ENCODE assay signal across 14 mouse cellular contexts in genomic region chr11:115462243-115462891, GRCm38 (mm10). TPM values are rescaled to one million over a fixed set of nuclear protein-coding genes. Genes with fewer than 3 reads are reported as not detected.
DNase-seq lines count a peak whose midpoint lies in the region; ATAC-seq lines count a peak whose summit lies in the region.
"Had no signal": no experiment of that assay in that cellular context is flagged by ENCODE, and none has a peak within 500 bp of the region (broad histone marks: within the 10 kb centered on the region; RNA-seq: fewer than 3 reads in every experiment).

TSS of gene Slc16a5 (plus strand) at chr11:115462474.

- no peak within 1 kb of the TSS for H3K27ac ChIP-seq in neural tube, embryonic 15.5 days (replicated peaks)
- no peak within 1 kb of the TSS for H3K27ac ChIP-seq in forebrain, embryonic 15.5 days (replicated peaks)
- H3K27ac ChIP-seq: heart, embryonic 13.5 days; layer of hippocampus, adult 2 months; liver, embryonic 13.5 days had no signal

- 0 out of 2 replicates have a peak, but pooled peaks cover 1% of the 10 kb centered on the region for H3K4me1 ChIP-seq in neural tube, embryonic 15.5 days
- no peaks in the 10 kb centered on the region for H3K4me1 ChIP-seq in forebrain, embryonic 15.5 days

- no peaks in the 10 kb centered on the region for H3K27me3 ChIP-seq in neural tube, embryonic 15.5 days (replicated peaks)
- no peaks in the 10 kb centered on the region for H3K27me3 ChIP-seq in forebrain, embryonic 15.5 days

- DNase-seq in cerebellum, postnatal 10 days, result peak; percentile 49 to 55
- no peak for DNase-seq in cerebellum, adult 18-20 months
- DNase-seq in neural tube, embryonic 10.5 days (ENCODE audit: extremely low spot score, low spot score), result no peak
- peak; percentile 39 for DNase-seq in lung, postnatal 36 days
- DNase-seq in left cerebral cortex, postnatal 10 days (ENCODE audit: extremely low spot score in 1 of 2, low spot score in 2 of 2), result no peak
- DNase-seq in frontal cortex, postnatal 36 days (ENCODE audit: low spot score in 2 of 2), result no peak
- DNase-seq: embryo, embryonic 11 days; liver, embryonic 13.5 days; right cerebral cortex, adult 18-20 months had no signal

- H3K9ac ChIP-seq in neural tube, embryonic 15.5 days (replicated peaks), result 0 out of 2 replicates have a peak within 1 kb of the TSS, but pooled peaks have one; percentile 7
- H3K9ac ChIP-seq in forebrain, embryonic 15.5 days (replicated peaks), result no peak within 1 kb of the TSS
- H3K9ac ChIP-seq: liver, embryonic 13.5 days had no signal

- no peak within 1 kb of the TSS for H3K4me2 ChIP-seq in neural tube, embryonic 15.5 days
- H3K4me2 ChIP-seq in forebrain, embryonic 15.5 days (replicated peaks), result no peak within 1 kb of the TSS
- H3K4me2 ChIP-seq: heart, embryonic 13.5 days; liver, embryonic 13.5 days had no signal

- 73% methylated on average over 16 of the region's 16 CpGs for WGBS in neural tube, embryonic 15.5 days
- 78% methylated on average over 16 of the region's 16 CpGs for WGBS in forebrain, embryonic 15.5 days

- no peak within 1 kb of the TSS for H3K4me3 ChIP-seq in neural tube, embryonic 15.5 days (replicated peaks)
- H3K4me3 ChIP-seq in forebrain, embryonic 15.5 days, result no peak within 1 kb of the TSS
- H3K4me3 ChIP-seq: heart, embryonic 13.5 days; layer of hippocampus, adult 2 months; liver, embryonic 13.5 days had no signal

- no peaks in the 10 kb centered on the region for H3K9me3 ChIP-seq in neural tube, embryonic 15.5 days (replicated peaks)
- no peaks in the 10 kb centered on the region for H3K9me3 ChIP-seq in forebrain, embryonic 15.5 days
- H3K9me3 ChIP-seq: heart, embryonic 13.5 days; liver, embryonic 13.5 days had no signal

- no peaks in the 10 kb centered on the region for H3K36me3 ChIP-seq in neural tube, embryonic 15.5 days
- H3K36me3 ChIP-seq in forebrain, embryonic 15.5 days, result no peaks in the 10 kb centered on the region
- H3K36me3 ChIP-seq: heart, embryonic 13.5 days; liver, embryonic 13.5 days had no signal

- intact Hi-C loops in left cerebral cortex, postnatal 10 days (cut with DNase I), result no loop called here

- ATAC-seq in neural tube, embryonic 15.5 days (ENCODE audit: low FRiP score), result no peak
- ATAC-seq in forebrain, embryonic 15.5 days (replicated peaks), result no peak
- ATAC-seq: forebrain, embryonic 14.5 days had no signal

RNA-seq across cellular contexts. Expression of gene Slc16a5, which starts in this region (rescaled TPM):
- polyA plus RNA-seq in neural tube, embryonic 15.5 days (2015; fragmentation: Nextera tagmentation; extraction: Ambion mirVana), result 0.44 and 7.2 TPM in 2 replicates
- polyA plus RNA-seq in forebrain, embryonic 15.5 days (2015; fragmentation: Nextera tagmentation; extraction: Ambion mirVana), result 0.10 TPM in 1 of 2 replicates, not detected in the other
- not detected for total RNA-seq in left cerebral cortex, postnatal 10 days (2021)
- total RNA-seq: layer of hippocampus, adult 2 months had no signal
- polyA plus RNA-seq: forebrain, embryonic 14.5 days; liver, embryonic 13.5 days had no signal

Comparison
In these comparisons a context has a peak if more than half of its experiments do, and no peak if none do; other contexts are left out.
1. DNase-seq: peak in cerebellum, postnatal 10 days (2 of 2) and lung, postnatal 36 days (single experiment); none in cerebellum, adult 18-20 months (0 of 2), neural tube, embryonic 10.5 days (single experiment), left cerebral cortex, postnatal 10 days (0 of 2) and frontal cortex, postnatal 36 days (0 of 2).